ENCODE assay signal across 15 mouse cellular contexts in genomic region chr8:125097140-125097539, GRCm38 (mm10). TPM values are rescaled to one million over a fixed set of nuclear protein-coding genes. Genes with fewer than 3 reads are reported as not detected.
DNase-seq lines count a peak whose midpoint lies in the region; TF ChIP-seq lines count a peak whose summit lies in the region.
"Had no signal": no experiment of that assay in that cellular context is flagged by ENCODE, and none has a peak within 500 bp of the region (broad histone marks: within the 10 kb centered on the region; RNA-seq: fewer than 3 reads in every experiment).

No protein-coding gene starts in this region.

- no peak for TF ChIP-seq RAD21 in CH12.LX (IDR thresholded peaks at IDR 0.05; ENCODE audit: low read depth, low read length)

- no peaks in the 10 kb centered on the region for H3K79me2 ChIP-seq in CH12.LX (replicated peaks; ENCODE audit: control insufficient read depth, extremely low read depth, insufficient read depth, poor library complexity, severe bottlenecking)

- no peak for TF ChIP-seq POLR2A in CH12.LX (IDR thresholded peaks at IDR 0.05; ENCODE audit: low read depth, low read length)

- H3K27ac ChIP-seq in CH12.LX (ENCODE audit: insufficient read depth, low read depth): no peak overlapping the region; the same call in 1 of the 2 replicates

- no peak overlapping the region for H3K9ac ChIP-seq in CH12.LX (ENCODE audit: insufficient read depth, low read depth)

- in situ Hi-C loops in CH12.LX (cut with MboI; ENCODE audit: low pct_ligation_motif_present, low pct_unique_long_range_greater_than_20kb, low sequenced_read_pairs): no loop called here

- peak; percentile 46 for TF ChIP-seq EP300 in CH12.LX (IDR thresholded peaks at IDR 0.05; ENCODE audit: low read length)

- dilution Hi-C loops in CH12.LX (cut with MboI; ENCODE audit: extremely low pct_ligation_motif_present, extremely low pct_unique_long_range_greater_than_20kb, low sequenced_read_pairs): no loop called here

- TF ChIP-seq CTCF in CH12.LX (conservative IDR thresholded peaks at IDR 0.05 in 1 of 2, IDR thresholded peaks at IDR 0.05 in 1 of 2; ENCODE audit: low read depth in 2 of 2, low read length in 2 of 2): no peak

- H3K27me3 ChIP-seq in CH12.LX (replicated peaks): peaks cover 1% of the 10 kb centered on the region

- H3K9me3 ChIP-seq in CH12.LX (replicated peaks; ENCODE audit: low read length): peaks cover 5% of the 10 kb centered on the region

- no peaks in the 10 kb centered on the region for H3K36me3 ChIP-seq in CH12.LX (replicated peaks in 1 of 2; ENCODE audit: control insufficient read depth in 1 of 2, insufficient read depth in 1 of 2, low read length in 1 of 2)
- H3K36me3 ChIP-seq: G1E had no signal

- H3K4me3 ChIP-seq in CH12.LX (replicated peaks in 1 of 3; ENCODE audit: low read depth in 2 of 3, low read length in 2 of 3, poor library complexity in 1 of 3): no peak overlapping the region

- peak; percentile 33 for DNase-seq in CH12.LX (ENCODE audit: extremely low read depth)
- DNase-seq in testis, postnatal 14 days (ENCODE audit: low spot score): no peak
- DNase-seq: adrenal gland, adult 2 months; adrenal gland, adult 8-10 months; adrenal gland, postnatal 10 days; adrenal gland, postnatal 14 days; adrenal gland, postnatal 25 days; adrenal gland, postnatal 36 days; B cell, adult 2 months; cerebellum, adult 11 months; cerebellum, adult 11-12 months; cerebellum, adult 18-20 months; cerebellum, adult 2 months; cerebellum, adult 8-10 months had no signal

- H3K4me2 ChIP-seq in CH12.LX (ENCODE audit: insufficient read depth, low read depth, poor library complexity, severe bottlenecking): no peak overlapping the region

- peaks cover 8 to 14% of the 10 kb centered on the region in 2 experiments; a peak in 3 of 4 replicates for H3K4me1 ChIP-seq in CH12.LX (ENCODE audit: control insufficient read depth in 1 of 2, insufficient read depth in 2 of 2)

TF ChIP-seq in CH12.LX, 34 proteins besides CTCF, POLR2A, EP300 and RAD21:
- TF ChIP-seq ETS1 (conservative IDR thresholded peaks at IDR 0.05; ENCODE audit: low read depth, low read length): peak; percentile 33; the same call in 1 of the 2 replicates
- TF ChIP-seq JUND (conservative IDR thresholded peaks at IDR 0.05; ENCODE audit: low read depth, low read length): no peak
- peak; percentile 55 for TF ChIP-seq IRF4 (IDR thresholded peaks at IDR 0.05; ENCODE audit: low read depth, low read length)
- TF ChIP-seq NELFE (IDR thresholded peaks at IDR 0.05; ENCODE audit: low read depth, low read length): no peak
- no peak for TF ChIP-seq SMC3 (IDR thresholded peaks at IDR 0.05; ENCODE audit: low read depth, low read length)
- TF ChIP-seq BHLHE40 (IDR thresholded peaks at IDR 0.05; ENCODE audit: low read depth, low read length): 0 out of 2 replicates have a peak, but pooled peaks have one; percentile 38
- TF ChIP-seq NRF1 (IDR thresholded peaks at IDR 0.05; ENCODE audit: low read depth, low read length): no peak
- TF ChIP-seq ZNF384 (IDR thresholded peaks at IDR 0.05; ENCODE audit: low read depth, low read length): peak; percentile 90
- no peak for TF ChIP-seq MYC (IDR thresholded peaks at IDR 0.05; ENCODE audit: low read depth, low read length)
- no peak for TF ChIP-seq MEF2A (IDR thresholded peaks at IDR 0.05; ENCODE audit: borderline replicate concordance, low read depth, low read length)

RNA-seq across cellular contexts. Expression of gene Disc1, which starts 43.1 kb away (rescaled TPM):
- not detected in 2 replicates for total RNA-seq in CH12.LX (2012; rRNA removed)
- total RNA-seq in CH12.LX (2014; rRNA removed): not detected in 2 replicates
- polyA plus RNA-seq in CH12.LX (2012; ENCODE audit: insufficient read length, low read depth): not detected in 2 replicates
- total RNA-seq: G1E had no signal
- polyA plus RNA-seq: G1E had no signal
